Mouse (Mus musculus): ENCODE measurements around the gene Trcg1. TPM values are rescaled to one million over a fixed set of nuclear protein-coding genes. Genes with fewer than 3 reads are reported as not detected.

Trcg1 gene
- polyA plus RNA-seq, 2 experiments, result not detected

GRCm38 (mm10) chr9:57227203-57227602 lies 9.2 kb upstream of the Trcg1 start:
- Histone ChIP-seq H3K9ac (ENCODE audit: low read depth, low read length, severe bottlenecking) (no peak overlapping the region), H3K4me3 (replicated peaks; ENCODE audit: low read length) (no peak overlapping the region), H3K4me2 (replicated peaks; ENCODE audit: low read depth, low read length, severe bottlenecking) (no peak overlapping the region), H3K36me3 (ENCODE audit: control insufficient read depth, insufficient read depth, low read length) (no peaks in the 10 kb centered on the region), H3K9me3 (ENCODE audit: control insufficient read depth, low read length) (no peaks in the 10 kb centered on the region), H3K4me1 (ENCODE audit: control insufficient read depth, insufficient read depth, low read length) (peaks cover 10% of the 10 kb centered on the region; the same call in 1 of the 2 replicates), H3K27ac (replicated peaks; ENCODE audit: low read depth, low read length) (no peak overlapping the region), H3K27me3 (ENCODE audit: control insufficient read depth, insufficient read depth, low read length) (no peaks in the 10 kb centered on the region)
- no peak for TF ChIP-seq POLR2A (IDR thresholded peaks at IDR 0.05; ENCODE audit: borderline replicate concordance, extremely low read depth, insufficient read depth, insufficient read length)
- WGBS, result 53% methylated on average over 5 of the region's 5 CpGs
- ATAC-seq (ENCODE audit: low FRiP score, low read depth), result no peak
- DNase-seq (ENCODE audit: low spot score), result no peak

- no peak overlapping the region for H3K4me3 ChIP-seq (replicated peaks; ENCODE audit: low read length)
- no peaks in the 10 kb centered on the region for H3K27me3 ChIP-seq (ENCODE audit: control insufficient read depth, insufficient read depth, low read length)
- ATAC-seq (ENCODE audit: low FRiP score, low read depth) (no peak), DNase-seq (ENCODE audit: low spot score) (no peak)
- 70% methylated on average over 4 of the region's 4 CpGs for WGBS
- H3K9me3 ChIP-seq (ENCODE audit: control insufficient read depth, low read length), result no peaks in the 10 kb centered on the region
- no peak overlapping the region for H3K27ac ChIP-seq (replicated peaks; ENCODE audit: low read depth, low read length)
- no peaks in the 10 kb centered on the region for H3K36me3 ChIP-seq (ENCODE audit: control insufficient read depth, insufficient read depth, low read length)
- no peak for TF ChIP-seq POLR2A (IDR thresholded peaks at IDR 0.05; ENCODE audit: borderline replicate concordance, extremely low read depth, insufficient read depth, insufficient read length)
- no peak overlapping the region for H3K4me2 ChIP-seq (replicated peaks; ENCODE audit: low read depth, low read length, severe bottlenecking)
- H3K4me1 ChIP-seq (ENCODE audit: control insufficient read depth, insufficient read depth, low read length), result peaks cover 10% of the 10 kb centered on the region; the same call in 1 of the 2 replicates
- H3K9ac ChIP-seq (ENCODE audit: low read depth, low read length, severe bottlenecking), result no peak overlapping the region
Observed at GRCm38 (mm10) chr9:57228186-57228585, 8.2 kb upstream of the Trcg1 start.

DNA sequence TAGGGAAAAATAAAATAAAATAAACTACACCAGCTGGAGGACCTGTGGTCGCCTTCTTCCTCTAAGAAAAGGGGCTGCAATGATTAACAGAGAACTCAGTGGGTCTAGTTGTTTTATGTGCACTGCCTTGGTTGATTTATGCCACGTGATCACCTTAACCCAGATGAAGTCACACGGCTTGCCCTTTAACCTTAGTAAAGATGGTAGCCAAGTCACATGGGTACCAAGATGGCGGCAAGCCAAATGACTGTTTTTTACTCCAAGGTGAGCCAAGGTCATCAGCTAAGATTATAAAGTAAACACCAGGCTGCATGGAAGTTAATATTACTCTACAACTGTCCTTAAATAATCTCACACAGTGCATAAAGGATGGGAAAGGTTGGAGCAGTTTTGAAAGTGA lies 6.6 kb upstream of the Trcg1 start:
- Histone ChIP-seq H3K4me1 (ENCODE audit: control insufficient read depth, insufficient read depth, low read length) (peaks cover 10% of the 10 kb centered on the region; the same call in 1 of the 2 replicates), H3K36me3 (ENCODE audit: control insufficient read depth, insufficient read depth, low read length) (no peaks in the 10 kb centered on the region), H3K9ac (ENCODE audit: low read depth, low read length, severe bottlenecking) (no peak overlapping the region), H3K27me3 (ENCODE audit: control insufficient read depth, insufficient read depth, low read length) (no peaks in the 10 kb centered on the region), H3K27ac (replicated peaks; ENCODE audit: low read depth, low read length) (no peak overlapping the region), H3K4me2 (replicated peaks; ENCODE audit: low read depth, low read length, severe bottlenecking) (no peak overlapping the region), H3K4me3 (replicated peaks; ENCODE audit: low read length) (no peak overlapping the region), H3K9me3 (ENCODE audit: control insufficient read depth, low read length) (no peaks in the 10 kb centered on the region)
- TF ChIP-seq POLR2A (IDR thresholded peaks at IDR 0.05; ENCODE audit: borderline replicate concordance, extremely low read depth, insufficient read depth, insufficient read length), result no peak
- ATAC-seq (ENCODE audit: low FRiP score, low read depth), result no peak
- WGBS, result 46% methylated on average over 4 of the region's 4 CpGs
- no peak for DNase-seq (ENCODE audit: low spot score)

DNA sequence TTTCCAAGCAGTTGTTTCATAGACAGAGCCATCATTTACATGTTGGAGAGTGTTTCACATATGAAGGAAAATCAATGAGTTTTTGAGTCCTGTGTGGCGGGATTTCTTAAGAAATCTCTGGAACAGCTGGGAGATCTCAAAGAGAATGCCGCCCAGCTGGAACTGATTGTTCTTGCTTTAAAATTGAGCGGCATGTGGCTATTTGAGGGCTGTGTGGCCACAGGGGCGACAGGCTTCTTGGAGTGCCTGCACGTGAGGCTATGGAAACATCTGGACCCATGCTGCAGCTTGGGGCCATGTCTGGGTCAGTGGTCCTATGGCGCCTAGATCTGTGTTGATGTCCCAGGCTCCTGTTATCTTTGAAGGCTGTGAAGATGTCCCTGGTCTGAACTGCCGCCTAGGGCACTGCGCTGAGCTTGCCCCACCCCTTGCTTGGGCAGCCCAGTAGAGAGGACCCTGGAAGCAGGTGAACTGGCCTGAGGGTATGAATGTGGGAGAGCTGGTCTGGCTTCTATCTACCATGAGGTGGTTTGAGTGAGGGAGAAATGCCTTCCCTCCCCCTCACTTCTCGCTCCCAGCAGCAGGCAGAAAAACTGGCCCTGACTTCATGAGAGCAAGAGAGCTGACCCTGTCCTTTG lies 6.1 kb upstream of the Trcg1 start:
- no peak for TF ChIP-seq POLR2A (IDR thresholded peaks at IDR 0.05; ENCODE audit: borderline replicate concordance, extremely low read depth, insufficient read depth, insufficient read length)
- Histone ChIP-seq H3K9ac (ENCODE audit: low read depth, low read length, severe bottlenecking) (no peak overlapping the region), H3K27me3 (ENCODE audit: control insufficient read depth, insufficient read depth, low read length) (no peaks in the 10 kb centered on the region), H3K36me3 (ENCODE audit: control insufficient read depth, insufficient read depth, low read length) (no peaks in the 10 kb centered on the region), H3K4me2 (replicated peaks; ENCODE audit: low read depth, low read length, severe bottlenecking) (no peak overlapping the region), H3K9me3 (ENCODE audit: control insufficient read depth, low read length) (no peaks in the 10 kb centered on the region), H3K27ac (replicated peaks; ENCODE audit: low read depth, low read length) (no peak overlapping the region), H3K4me1 (ENCODE audit: control insufficient read depth, insufficient read depth, low read length) (peaks cover 10% of the 10 kb centered on the region; the same call in 1 of the 2 replicates), H3K4me3 (replicated peaks; ENCODE audit: low read length) (no peak overlapping the region)
- 28% methylated on average over 9 of the region's 9 CpGs for WGBS
- ATAC-seq (ENCODE audit: low FRiP score, low read depth) (no peak), DNase-seq (ENCODE audit: low spot score) (peak; percentile 55)

GRCm38 (mm10) chr9:57231536-57232255 lies 4.7 kb upstream of the Trcg1 start:
- H3K9ac ChIP-seq (ENCODE audit: low read depth, low read length, severe bottlenecking), result no peak overlapping the region
- no peak overlapping the region for H3K4me2 ChIP-seq (replicated peaks; ENCODE audit: low read depth, low read length, severe bottlenecking)
- no peak for TF ChIP-seq POLR2A (IDR thresholded peaks at IDR 0.05; ENCODE audit: borderline replicate concordance, extremely low read depth, insufficient read depth, insufficient read length)
- H3K27ac ChIP-seq (replicated peaks; ENCODE audit: low read depth, low read length), result no peak overlapping the region
- no peaks in the 10 kb centered on the region for H3K36me3 ChIP-seq (ENCODE audit: control insufficient read depth, insufficient read depth, low read length)
- ATAC-seq (ENCODE audit: low FRiP score, low read depth) (no peak), DNase-seq (ENCODE audit: low spot score) (no peak)
- no peaks in the 10 kb centered on the region for H3K9me3 ChIP-seq (ENCODE audit: control insufficient read depth, low read length)
- peaks cover 10% of the 10 kb centered on the region; the same call in 1 of the 2 replicates for H3K4me1 ChIP-seq (ENCODE audit: control insufficient read depth, insufficient read depth, low read length)
- no peaks in the 10 kb centered on the region for H3K27me3 ChIP-seq (ENCODE audit: control insufficient read depth, insufficient read depth, low read length)
- WGBS, result 79% methylated on average over 8 of the region's 8 CpGs
- H3K4me3 ChIP-seq (replicated peaks; ENCODE audit: low read length), result no peak overlapping the region

All from limb, embryonic 14.5 days (tissue).